Mouse (Mus musculus): Measurements from ENCODE around the gene Ascl2. TPM values are rescaled to one million over a fixed set of nuclear protein-coding genes. Genes with fewer than 3 reads are reported as not detected.

The Ascl2 gene
- polyA plus RNA-seq, 1 experiment from 2014 or later, result 1.3 TPM

GRCm38 (mm10) chr7:142935708-142936107, 33.4 kb downstream of the Ascl2 start:
- no peak for ATAC-seq
- Histone ChIP-seq H3K4me3 (no peak overlapping the region), H3K9ac (no peak overlapping the region), H3K27me3 (replicated peaks) (peaks cover 12% of the 10 kb centered on the region; the same call in 1 of the 2 replicates), H3K27ac (no peak overlapping the region), H3K36me3 (no peaks in the 10 kb centered on the region), H3K4me2 (no peak overlapping the region), H3K4me1 (peaks cover 6% of the 10 kb centered on the region; the same call in 1 of the 2 replicates), H3K9me3 (replicated peaks) (no peaks in the 10 kb centered on the region)
- 72% methylated on average over 14 of the region's 14 CpGs for WGBS (ENCODE audit: insufficient replicate concordance)

- H3K27ac ChIP-seq, result no peak overlapping the region
- H3K27me3 ChIP-seq (replicated peaks), result peaks cover 18% of the 10 kb centered on the region
- ATAC-seq, result no peak
- H3K9ac ChIP-seq, result no peak overlapping the region
- no peaks in the 10 kb centered on the region for H3K9me3 ChIP-seq (replicated peaks)
- no peak overlapping the region for H3K4me2 ChIP-seq
- H3K36me3 ChIP-seq, result no peaks in the 10 kb centered on the region
- no peaks in the 10 kb centered on the region for H3K4me1 ChIP-seq
- no peak overlapping the region for H3K4me3 ChIP-seq
- WGBS (ENCODE audit: insufficient replicate concordance), result 55% methylated on average over 3 of the region's 3 CpGs
These were observed 36.6 kb downstream of the Ascl2 start for GRCm38 (mm10) chr7:142932469-142932868.

- Histone ChIP-seq H3K27me3 (replicated peaks) (peaks cover 18% of the 10 kb centered on the region), H3K9ac (no peak within 1 kb of the TSS), H3K36me3 (no peaks in the 10 kb centered on the region), H3K9me3 (replicated peaks) (no peaks in the 10 kb centered on the region), H3K27ac (no peak within 1 kb of the TSS), H3K4me1 (no peaks in the 10 kb centered on the region), H3K4me3 (no peak within 1 kb of the TSS), H3K4me2 (no peak within 1 kb of the TSS)
- no peak for ATAC-seq
- WGBS (ENCODE audit: insufficient replicate concordance), result 72% methylated on average over 3 of the region's 3 CpGs
These were observed 38.0 kb downstream of the Ascl2 start, which contains the start of gene Th for GRCm38 (mm10) chr7:142931028-142931427. Gene Th, minus strand, starts transcription at chr7:142931128.

GRCm38 (mm10) chr7:142929516-142929915, 39.5 kb downstream of the Ascl2 start:
- Histone ChIP-seq H3K9me3 (replicated peaks) (no peaks in the 10 kb centered on the region), H3K4me2 (no peak overlapping the region), H3K36me3 (no peaks in the 10 kb centered on the region), H3K27me3 (replicated peaks) (peaks cover 15% of the 10 kb centered on the region), H3K27ac (no peak overlapping the region), H3K4me3 (no peak overlapping the region), H3K4me1 (no peaks in the 10 kb centered on the region), H3K9ac (no peak overlapping the region)
- WGBS (ENCODE audit: insufficient replicate concordance), result 68% methylated on average over 2 of the region's 2 CpGs
- ATAC-seq, result no peak

GRCm38 (mm10) chr7:142927293-142927692, 41.8 kb downstream of the Ascl2 start:
- H3K9ac ChIP-seq, result no peak overlapping the region
- peaks cover 24% of the 10 kb centered on the region for H3K27me3 ChIP-seq (replicated peaks)
- ATAC-seq, result no peak
- no peak overlapping the region for H3K4me2 ChIP-seq
- WGBS (ENCODE audit: insufficient replicate concordance), result 60% methylated on average over 8 of the region's 8 CpGs
- H3K9me3 ChIP-seq (replicated peaks), result no peaks in the 10 kb centered on the region
- H3K4me3 ChIP-seq, result no peak overlapping the region
- no peak overlapping the region for H3K27ac ChIP-seq
- H3K36me3 ChIP-seq, result no peaks in the 10 kb centered on the region
- H3K4me1 ChIP-seq, result no peaks in the 10 kb centered on the region

GRCm38 (mm10) chr7:142918641-142919628, 50.1 kb downstream of the Ascl2 start:
- Histone ChIP-seq H3K4me3 (no peak overlapping the region), H3K27me3 (replicated peaks) (peaks cover 40% of the 10 kb centered on the region; the same call in 1 of the 2 replicates), H3K4me1 (no peaks in the 10 kb centered on the region), H3K9me3 (replicated peaks) (no peaks in the 10 kb centered on the region), H3K4me2 (no peak overlapping the region), H3K36me3 (no peaks in the 10 kb centered on the region), H3K9ac (no peak overlapping the region), H3K27ac (no peak overlapping the region)
- WGBS (ENCODE audit: insufficient replicate concordance), result 26% methylated on average over 8 of the region's 8 CpGs
- ATAC-seq, result peak; percentile 63

GRCm38 (mm10) chr7:142917659-142918058, 51.4 kb downstream of the Ascl2 start:
- no peak overlapping the region for H3K27ac ChIP-seq
- no peak overlapping the region for H3K4me3 ChIP-seq
- WGBS (ENCODE audit: insufficient replicate concordance), result 73% methylated on average over 5 of the region's 5 CpGs

More at GRCm38 (mm10) chr7:142917659-142918058, 51.4 kb downstream of the Ascl2 start:
- Histone ChIP-seq H3K36me3 (no peaks in the 10 kb centered on the region), H3K4me2 (no peak overlapping the region), H3K4me1 (no peaks in the 10 kb centered on the region), H3K9me3 (replicated peaks) (no peaks in the 10 kb centered on the region), H3K27me3 (replicated peaks) (peaks cover 33% of the 10 kb centered on the region; the same call in 1 of the 2 replicates), H3K9ac (no peak overlapping the region)
- ATAC-seq, result no peak

Other genes starting within 250 kb of the Ascl2 start
- not detected in 2 replicates for gene Ins2, start 225.9 kb downstream of the Ascl2 start, polyA plus RNA-seq (2016; fragmentation: Nextera tagmentation; extraction: Ambion mirVana)
- 0.35 TPM in 1 of 2 replicates, not detected in the other for gene Th, start 38.1 kb downstream of the Ascl2 start, polyA plus RNA-seq (2016; fragmentation: Nextera tagmentation; extraction: Ambion mirVana)
- 105 and 106 TPM in 2 replicates for gene Tspan32, start 35.8 kb upstream of the Ascl2 start, polyA plus RNA-seq (2016; fragmentation: Nextera tagmentation; extraction: Ambion mirVana)
- 154 TPM in 2 replicates for gene Cd81, start 83.5 kb upstream of the Ascl2 start, polyA plus RNA-seq (2016; fragmentation: Nextera tagmentation; extraction: Ambion mirVana)
- gene Tssc4, start 100.0 kb upstream of the Ascl2 start, polyA plus RNA-seq (2016; fragmentation: Nextera tagmentation; extraction: Ambion mirVana), result 50.2 and 50.5 TPM in 2 replicates
- 1.3 and 1.6 TPM in 2 replicates for gene Trpm5, start 125.4 kb upstream of the Ascl2 start, polyA plus RNA-seq (2016; fragmentation: Nextera tagmentation; extraction: Ambion mirVana)
- 0.21 and 0.61 TPM in 2 replicates for gene Kcnq1, start 137.1 kb upstream of the Ascl2 start, polyA plus RNA-seq (2016; fragmentation: Nextera tagmentation; extraction: Ambion mirVana)

Measured in liver, embryonic 12.5 days (tissue).